Comparison of ENCODE assay signal across 12 mouse cellular contexts in the genomic region with DNA sequence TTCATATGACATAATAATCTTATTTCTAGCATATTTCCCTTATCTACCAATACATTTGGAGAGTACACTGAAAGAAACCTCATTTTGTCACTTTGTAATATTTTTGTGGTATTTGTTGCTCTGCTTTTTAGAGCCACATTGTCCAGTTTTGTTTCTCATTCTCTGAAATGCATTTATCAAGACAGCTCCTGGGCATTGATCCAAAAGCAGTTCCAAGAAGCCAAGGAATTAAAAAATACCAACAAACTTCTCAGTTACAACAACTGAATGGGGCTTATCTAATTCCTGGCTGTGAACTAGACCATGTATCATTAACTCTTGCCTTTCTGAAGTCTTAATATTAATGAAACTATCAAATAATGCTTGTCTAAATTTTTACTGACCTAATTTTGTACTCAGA.
DNase-seq lines count a peak whose midpoint lies in the region; ATAC-seq and TF ChIP-seq lines count a peak whose summit lies in the region.
"Had no signal": no experiment of that assay in that cellular context is flagged by ENCODE, and none has a peak within 500 bp of the region (broad histone marks: within the 10 kb centered on the region; RNA-seq: fewer than 3 reads in every experiment).

No protein-coding gene starts in this region.

- TF ChIP-seq CTCF in liver, adult 2 months (IDR thresholded peaks at IDR 0.05; ENCODE audit: low read depth, low read length): no peak
- no peak for TF ChIP-seq CTCF in liver, postnatal 0 days (IDR thresholded peaks at IDR 0.05; ENCODE audit: low read depth)

- H3K27ac ChIP-seq in heart, embryonic 11.5 days (ENCODE audit: low read depth, low read length): no peak overlapping the region
- H3K27ac ChIP-seq in liver, adult 2 months (replicated peaks; ENCODE audit: insufficient read depth, low read depth, low read length): no peak overlapping the region
- no peak overlapping the region for H3K27ac ChIP-seq in liver, postnatal 0 days (ENCODE audit: low read depth)
- H3K27ac ChIP-seq: embryonic facial prominence, embryonic 13.5 days; limb, embryonic 13.5 days had no signal

- no peak overlapping the region for H3K4me3 ChIP-seq in heart, embryonic 11.5 days (ENCODE audit: low read depth, low read length)
- no peak overlapping the region for H3K4me3 ChIP-seq in liver, adult 2 months (ENCODE audit: insufficient read depth, low read depth, low read length)
- no peak overlapping the region for H3K4me3 ChIP-seq in liver, postnatal 0 days (ENCODE audit: low read depth, low read length)
- H3K4me3 ChIP-seq: embryonic facial prominence, embryonic 13.5 days; limb, embryonic 13.5 days had no signal

- no peaks in the 10 kb centered on the region for H3K4me1 ChIP-seq in heart, embryonic 11.5 days (ENCODE audit: control insufficient read depth, insufficient read depth, low read length)
- no peaks in the 10 kb centered on the region; the same call in 1 of the 2 replicates for H3K4me1 ChIP-seq in liver, adult 2 months (ENCODE audit: control insufficient read depth, insufficient read depth, low read length)
- H3K4me1 ChIP-seq in liver, postnatal 0 days (ENCODE audit: insufficient read depth): no peaks in the 10 kb centered on the region
- H3K4me1 ChIP-seq: embryonic facial prominence, embryonic 13.5 days; limb, embryonic 13.5 days had no signal

- DNase-seq in heart, adult 8-10 months (ENCODE audit: low spot score): peak; percentile 58
- DNase-seq in liver, adult 2 months (ENCODE audit: extremely low read depth, low read depth, low spot score): peak; percentile 27
- no peak for DNase-seq in liver, postnatal 0 days
- DNase-seq in brain, adult 2 months (ENCODE audit: low read depth, low spot score): peak; percentile 70
- DNase-seq in lung, postnatal 14 days: peak; percentile 28
- no peak for DNase-seq in layer of hippocampus, adult 9-10 months (ENCODE audit: low spot score)
- DNase-seq: thymus, postnatal 14 days had no signal

- H3K4me2 ChIP-seq in heart, embryonic 11.5 days: no peak overlapping the region
- H3K4me2 ChIP-seq in liver, postnatal 0 days (ENCODE audit: low read depth, low read length): no peak overlapping the region
- H3K4me2 ChIP-seq: embryonic facial prominence, embryonic 13.5 days; limb, embryonic 13.5 days had no signal

- H3K27me3 ChIP-seq in heart, embryonic 11.5 days (ENCODE audit: control insufficient read depth, insufficient read depth, low read length): no peaks in the 10 kb centered on the region
- H3K27me3 ChIP-seq in liver, adult 2 months (ENCODE audit: control insufficient read depth, insufficient read depth, low read length): no peaks in the 10 kb centered on the region
- H3K27me3 ChIP-seq in liver, postnatal 0 days (ENCODE audit: insufficient read depth, low read length): no peaks in the 10 kb centered on the region
- H3K27me3 ChIP-seq: embryonic facial prominence, embryonic 13.5 days; limb, embryonic 13.5 days had no signal

- no peaks in the 10 kb centered on the region for H3K9me3 ChIP-seq in heart, embryonic 11.5 days (replicated peaks; ENCODE audit: control insufficient read depth, low read length)
- H3K9me3 ChIP-seq in liver, postnatal 0 days (ENCODE audit: low read length): no peaks in the 10 kb centered on the region
- H3K9me3 ChIP-seq: embryonic facial prominence, embryonic 13.5 days; limb, embryonic 13.5 days had no signal

- no peak for TF ChIP-seq POLR2A in liver, adult 2 months (IDR thresholded peaks at IDR 0.05; ENCODE audit: extremely low read depth, insufficient read depth, low read length)

- no peaks in the 10 kb centered on the region for H3K79me2 ChIP-seq in liver, adult 2 months (ENCODE audit: control insufficient read depth, insufficient read depth, low read length)

- no peaks in the 10 kb centered on the region for H3K36me3 ChIP-seq in heart, embryonic 11.5 days (ENCODE audit: control insufficient read depth, insufficient read depth, low read length)
- no peaks in the 10 kb centered on the region for H3K36me3 ChIP-seq in liver, adult 2 months (ENCODE audit: control insufficient read depth, insufficient read depth, low read length)
- no peaks in the 10 kb centered on the region for H3K36me3 ChIP-seq in liver, postnatal 0 days (replicated peaks; ENCODE audit: insufficient read depth, low read length)
- H3K36me3 ChIP-seq: embryonic facial prominence, embryonic 13.5 days; limb, embryonic 13.5 days had no signal

- ATAC-seq in heart, embryonic 11.5 days (replicated peaks; ENCODE audit: insufficient number of reproducible peaks, low FRiP score, low TSS enrichment): no peak
- ATAC-seq in liver, postnatal 0 days: no peak
- ATAC-seq: activated CD4-positive, CD25-positive, alpha-beta regulatory T cell, adult 4 months; inflammation-experienced regulatory T-cells, adult 6 months had no signal

- TF ChIP-seq EP300 in liver, postnatal 0 days (IDR thresholded peaks at IDR 0.05; ENCODE audit: low read depth): no peak

- no peak overlapping the region for H3K9ac ChIP-seq in heart, embryonic 11.5 days (ENCODE audit: low read depth, low read length)
- no peak overlapping the region for H3K9ac ChIP-seq in liver, adult 2 months (ENCODE audit: low read depth, low read length)
- H3K9ac ChIP-seq in liver, postnatal 0 days (replicated peaks): no peak overlapping the region
- H3K9ac ChIP-seq: embryonic facial prominence, embryonic 13.5 days; limb, embryonic 13.5 days had no signal

Comparison
In these comparisons a context has a peak if more than half of its experiments do, and no peak if none do; other contexts are left out.
1. DNase-seq: peak in heart, adult 8-10 months (single experiment), liver, adult 2 months (single experiment), brain, adult 2 months (single experiment) and lung, postnatal 14 days (single experiment); none in liver, postnatal 0 days (single experiment) and layer of hippocampus, adult 9-10 months (single experiment).